Mouse (Mus musculus): ENCODE results near the gene Ntpcr.
A peak's percentile ranks its signal among the peaks of the same experiment; 100 is the strongest.

Gene Ntpcr

GRCm38 (mm10) chr8:125726143-125726542 is 3.6 kb upstream of the Ntpcr start:
- DNase-seq: no peak

GRCm38 (mm10) chr8:125726986-125727385 is 2.8 kb upstream of the Ntpcr start:
- no peak for DNase-seq

GRCm38 (mm10) chr8:125727797-125728196 is 2.0 kb upstream of the Ntpcr start:
- DNase-seq: no peak

- DNase-seq: peak; percentile 93 to 94
Observed at GRCm38 (mm10) chr8:125733964-125734956, 4.5 kb downstream of the Ntpcr start.

- DNase-seq: no peak
Observed at GRCm38 (mm10) chr8:125738956-125739355, 9.2 kb downstream of the Ntpcr start.

- DNase-seq: no peak
Observed at GRCm38 (mm10) chr8:125740655-125741054, 10.9 kb downstream of the Ntpcr start.

GRCm38 (mm10) chr8:125741377-125741776 is 11.6 kb downstream of the Ntpcr start:
- no peak for DNase-seq

GRCm38 (mm10) chr8:125741855-125742254 is 12.1 kb downstream of the Ntpcr start:
- DNase-seq: no peak

- no peak for DNase-seq
Observed at GRCm38 (mm10) chr8:125742406-125742805, 12.6 kb downstream of the Ntpcr start.

- DNase-seq: peak in 1 of 2 experiments; percentile 19
Observed at GRCm38 (mm10) chr8:125744914-125745576, 15.3 kb downstream of the Ntpcr start.

GRCm38 (mm10) chr8:125747390-125747789 is 17.6 kb downstream of the Ntpcr start:
- DNase-seq: no peak

GRCm38 (mm10) chr8:125750846-125751245 is 21.1 kb downstream of the Ntpcr start:
- DNase-seq: peak in 1 of 2 experiments; percentile 35

GRCm38 (mm10) chr8:125755896-125756295 is 26.1 kb downstream of the Ntpcr start:
- no peak for DNase-seq

- no peak for DNase-seq
Observed at GRCm38 (mm10) chr8:125756391-125757105, 26.8 kb downstream of the Ntpcr start.

GRCm38 (mm10) chr8:125757106-125757496 is 27.3 kb downstream of the Ntpcr start:
- DNase-seq: no peak

GRCm38 (mm10) chr8:125759022-125759421 is 29.3 kb downstream of the Ntpcr start:
- DNase-seq: peak in 1 of 2 experiments; percentile 56

- DNase-seq: no peak
Observed at GRCm38 (mm10) chr8:125763066-125763786, 33.5 kb downstream of the Ntpcr start.

- no peak for DNase-seq
Observed at GRCm38 (mm10) chr8:125768079-125768478, 38.3 kb downstream of the Ntpcr start.

- DNase-seq: no peak
Observed at GRCm38 (mm10) chr8:125772300-125772699, 42.5 kb downstream of the Ntpcr start.

- DNase-seq: no peak
Observed at GRCm38 (mm10) chr8:125773281-125773803, 43.6 kb downstream of the Ntpcr start.

- no peak for DNase-seq
Observed at GRCm38 (mm10) chr8:125775031-125775430, 45.3 kb downstream of the Ntpcr start.

GRCm38 (mm10) chr8:125776314-125776713 is 46.6 kb downstream of the Ntpcr start:
- no peak for DNase-seq

All from kidney, postnatal 25 days (tissue).